Mouse (Mus musculus) liver, embryonic 15.5 days (tissue): ENCODE measurements around the gene Olfr1395. TPM values are rescaled to one million over a fixed set of nuclear protein-coding genes. Genes with fewer than 3 reads are reported as not detected.

ENCODE experiments used
- ATAC-seq: fragments of 200-750 bp; cut with Nextera tagmentation; 2 replicates; pipeline ENCODE4 v1.8.0; 2017; ENCODE audit warnings: moderate number of reproducible peaks, mild to moderate bottlenecking, moderate library complexity; ENCODE audit not compliant: insufficient read depth
- H3K27ac ChIP-seq: fragments of 300-500 bp; sonication (generic); replicated peaks from 2 replicates; pipeline ENCODE4 v1.5.1; 2015; ENCODE audit warnings: mild to moderate bottlenecking, inconsistent platforms
- H3K27me3 ChIP-seq: fragments of 300-500 bp; sonication (generic); 2 replicates; pipeline ENCODE4 v1.6.1; 2015; ENCODE audit warnings: mild to moderate bottlenecking, inconsistent platforms
- H3K36me3 ChIP-seq: fragments of 300-500 bp; sonication (generic); replicated peaks from 2 replicates; pipeline ENCODE4 v1.6.1; 2015; ENCODE audit warnings: moderate library complexity, mild to moderate bottlenecking, inconsistent platforms
- H3K4me1 ChIP-seq: fragments of 300-500 bp; sonication (generic); replicated peaks from 2 replicates; pipeline ENCODE4 v1.6.1; 2015; ENCODE audit warnings: inconsistent platforms
- H3K4me2 ChIP-seq: fragments of 300-500 bp; sonication (generic); 2 replicates; pipeline ENCODE4 v1.6.1; 2015; ENCODE audit warnings: moderate library complexity, mild to moderate bottlenecking, inconsistent platforms
- H3K4me3 ChIP-seq: fragments of 300-500 bp; sonication (generic); replicated peaks from 2 replicates; pipeline ENCODE4 v1.5.1; 2015; ENCODE audit warnings: mild to moderate bottlenecking, inconsistent platforms
- H3K9ac ChIP-seq: fragments of 300-500 bp; sonication (generic); 2 replicates; pipeline ENCODE4 v1.6.1; 2015; ENCODE audit warnings: moderate library complexity, mild to moderate bottlenecking, inconsistent platforms
- H3K9me3 ChIP-seq: fragments of 300-500 bp; sonication (generic); replicated peaks from 2 replicates; pipeline ENCODE4 v1.6.1; 2016; ENCODE audit warnings: inconsistent platforms
- WGBS: fragments of 180-500 bp; shearing (Covaris S2); methylation state at CpG from one replicate; pipeline ENCODE4 v1.1.7; 2015; ENCODE audit warnings: mixed read lengths; ENCODE audit not compliant: insufficient replicate concordance; 5-methylcytosine and 5-hydroxymethylcytosine counted together
- polyA plus RNA-seq: library from polyadenylated mRNA; unstranded; fragments of >200 nt; fragmentation: Nextera tagmentation; extraction: Ambion mirVana; gene quantifications from 2 replicates; pipeline ENCODE4 v1.2.1, GENCODE M21; 2015

The Olfr1395 gene
- polyA plus RNA-seq, 1 experiment from 2014 or later = not detected

DNA sequence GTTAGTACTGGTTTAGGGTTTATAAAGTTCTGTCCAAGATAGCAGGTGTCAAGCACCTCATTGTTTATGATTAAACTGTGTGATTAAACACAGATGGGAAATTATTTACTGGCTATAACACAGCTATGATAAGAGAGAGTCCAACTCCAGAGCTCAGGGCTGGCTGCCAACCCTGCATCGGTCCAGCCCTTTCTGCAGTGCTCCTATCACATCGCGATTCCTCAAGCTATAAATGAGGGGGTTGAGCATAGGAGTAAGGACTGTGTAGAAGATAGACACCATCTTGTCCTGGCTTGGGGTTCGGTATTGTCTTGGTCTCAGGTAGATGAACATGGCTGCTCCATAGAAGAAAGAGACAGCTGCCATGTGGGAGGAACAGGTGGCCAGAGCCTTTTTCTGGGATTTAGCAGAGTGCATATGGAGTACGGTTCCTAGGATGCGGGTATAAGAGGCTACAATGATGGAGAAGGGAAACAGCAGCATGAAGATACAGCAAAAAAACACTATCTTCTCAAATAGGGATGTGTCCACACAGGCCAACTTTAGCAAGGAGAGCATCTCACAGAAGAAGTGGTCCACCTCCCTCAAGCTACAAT, 29.4 kb upstream of the Olfr1395 start:
- no peak overlapping the region for H3K4me3 ChIP-seq
- no peaks in the 10 kb centered on the region for H3K36me3 ChIP-seq
- no peak for ATAC-seq
- H3K27me3 ChIP-seq = no peaks in the 10 kb centered on the region
- no peak overlapping the region for H3K4me2 ChIP-seq
- 70% methylated on average over 6 of the region's 6 CpGs for WGBS
- no peak overlapping the region for H3K27ac ChIP-seq
- no peaks in the 10 kb centered on the region for H3K4me1 ChIP-seq
- H3K9ac ChIP-seq = no peak overlapping the region
- no peaks in the 10 kb centered on the region for H3K9me3 ChIP-seq

DNA sequence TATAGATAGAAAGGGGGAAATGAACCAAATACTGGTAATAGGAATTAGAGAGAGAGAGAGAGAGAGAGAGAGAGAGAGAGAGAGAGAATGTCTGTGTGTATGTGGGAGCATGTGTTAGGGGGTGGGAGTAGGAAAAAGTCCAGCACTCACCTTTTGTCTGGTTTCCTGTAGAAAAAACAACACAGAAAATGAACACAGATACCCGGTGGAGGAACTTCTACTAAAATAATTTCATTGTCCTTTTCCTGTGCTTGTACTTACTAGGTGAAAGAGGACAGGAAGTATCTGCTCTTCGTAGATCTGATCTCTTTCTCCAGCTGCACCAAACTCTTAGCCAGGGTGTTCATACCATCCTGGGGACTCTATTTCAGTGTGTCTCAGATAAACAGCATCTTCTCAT, 27.9 kb upstream of the Olfr1395 start:
- 11% methylated on average over 2 of the region's 2 CpGs for WGBS
- H3K27ac ChIP-seq = no peak overlapping the region

DNA sequence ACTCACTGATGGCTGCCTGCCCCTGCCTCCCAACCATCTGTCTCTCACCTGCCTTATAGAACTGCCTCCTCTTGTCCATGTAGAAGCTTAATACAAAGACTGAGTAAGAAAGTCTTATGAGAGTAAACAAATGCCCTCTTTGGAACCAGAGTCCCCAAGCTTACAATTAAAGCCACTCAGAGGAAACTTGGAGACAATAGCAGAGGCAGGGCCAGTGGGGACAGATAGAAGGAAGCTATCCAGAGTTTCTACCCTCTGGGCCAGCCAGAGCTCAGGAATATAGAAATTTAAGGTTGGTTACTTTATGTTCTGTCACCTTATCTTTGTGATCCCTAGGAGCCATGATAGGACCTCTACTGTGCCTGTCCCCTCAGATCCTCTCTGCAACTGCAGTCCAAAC, 27.3 kb upstream of the Olfr1395 start, which contains the start of gene Olfr1396:
TSS of gene Olfr1396 (minus strand) at position 101 of the 400 bp plus-strand sequence.
- Histone ChIP-seq H3K9me3 (no peaks in the 10 kb centered on the region), H3K27ac (no peak within 1 kb of the TSS), H3K4me2 (no peak within 1 kb of the TSS), H3K36me3 (no peaks in the 10 kb centered on the region), H3K4me1 (no peaks in the 10 kb centered on the region), H3K4me3 (no peak within 1 kb of the TSS), H3K9ac (no peak within 1 kb of the TSS), H3K27me3 (no peaks in the 10 kb centered on the region)
- no peak for ATAC-seq

More for the DNA sequence above, 27.9 kb upstream of the Olfr1395 start:
- ATAC-seq = no peak
- H3K27me3 ChIP-seq = no peaks in the 10 kb centered on the region
- H3K9me3 ChIP-seq = no peaks in the 10 kb centered on the region
- no peaks in the 10 kb centered on the region for H3K36me3 ChIP-seq
- no peak overlapping the region for H3K4me2 ChIP-seq
- H3K4me1 ChIP-seq = no peaks in the 10 kb centered on the region
- no peak overlapping the region for H3K4me3 ChIP-seq
- no peak overlapping the region for H3K9ac ChIP-seq

DNA sequence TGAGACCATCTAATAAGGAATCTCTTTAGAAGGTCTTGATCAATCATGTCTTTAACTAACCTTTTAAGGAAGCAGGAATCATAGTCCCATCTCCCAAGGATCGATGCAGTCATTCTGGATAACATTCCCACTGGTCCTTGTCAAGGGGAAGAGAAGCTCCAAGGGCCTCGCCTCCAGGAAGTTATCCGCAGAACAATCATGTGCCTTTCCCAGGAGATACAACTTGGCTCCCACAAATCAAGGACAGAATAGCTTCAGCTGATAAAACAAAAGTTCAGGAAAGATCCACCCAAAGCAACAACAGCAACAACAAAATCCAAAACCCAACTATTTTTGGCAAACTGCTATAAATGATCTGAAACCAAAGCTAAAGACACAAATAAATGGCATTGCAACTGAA, 22.4 kb upstream of the Olfr1395 start:
- no peaks in the 10 kb centered on the region for H3K36me3 ChIP-seq

DNA sequence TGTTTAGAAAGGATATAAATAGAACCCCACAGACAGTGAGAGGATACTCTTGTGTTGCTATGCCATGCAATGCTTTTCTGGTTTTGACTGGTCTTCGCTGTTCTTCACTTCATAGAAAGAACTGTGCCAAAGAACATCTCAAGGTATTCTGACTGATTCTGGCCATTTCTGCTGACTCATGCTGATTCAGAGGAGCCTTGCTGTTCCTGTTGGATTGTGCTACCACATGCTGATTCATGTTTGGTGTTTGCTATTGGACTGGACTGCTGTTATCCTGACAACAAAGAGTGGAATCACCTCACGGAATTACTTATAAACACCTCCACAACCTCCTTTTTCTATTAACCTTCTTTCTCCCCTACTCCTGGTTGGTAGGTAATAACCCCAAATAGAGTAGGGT, 17.9 kb upstream of the Olfr1395 start:
- peak; percentile 64 for ATAC-seq
- Histone ChIP-seq H3K36me3 (no peaks in the 10 kb centered on the region), H3K9ac (no peak overlapping the region), H3K27ac (no peak overlapping the region), H3K4me3 (no peak overlapping the region), H3K4me2 (no peak overlapping the region), H3K4me1 (peaks cover 3% of the 10 kb centered on the region; the same call in 1 of the 2 replicates), H3K27me3 (no peaks in the 10 kb centered on the region), H3K9me3 (no peaks in the 10 kb centered on the region)
- 75% methylated on average over 2 of the region's 2 CpGs for WGBS

More for the DNA sequence above, 22.4 kb upstream of the Olfr1395 start:
- Histone ChIP-seq H3K4me2 (no peak overlapping the region), H3K27me3 (no peaks in the 10 kb centered on the region), H3K27ac (no peak overlapping the region), H3K9ac (no peak overlapping the region), H3K9me3 (no peaks in the 10 kb centered on the region), H3K4me3 (no peak overlapping the region), H3K4me1 (0 out of 2 replicates have a peak, but pooled peaks cover 1% of the 10 kb centered on the region)
- 63% methylated on average over 3 of the region's 3 CpGs for WGBS
- no peak for ATAC-seq

DNA sequence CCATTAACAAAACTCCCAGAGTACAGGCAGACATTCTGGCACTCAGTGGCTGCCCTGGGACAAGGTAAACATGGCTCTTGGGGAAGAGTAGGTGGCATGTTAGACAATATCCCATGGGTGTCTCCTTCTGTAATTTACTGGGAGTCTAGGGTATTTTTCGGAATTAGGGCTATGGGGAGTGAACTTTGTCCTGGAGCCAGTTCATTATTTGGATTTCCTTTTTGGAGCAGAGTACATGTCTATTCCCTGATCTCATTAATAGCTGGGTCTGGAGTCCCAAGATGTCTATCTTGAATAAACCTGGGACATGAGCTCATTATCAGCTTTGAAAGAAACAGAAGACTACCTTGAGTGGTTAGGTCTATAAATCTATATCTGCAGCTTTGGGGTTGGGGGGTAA, 12.0 kb downstream of the Olfr1395 start, which contains the start of gene Olfr1394:
TSS of gene Olfr1394 (plus strand) at position 301 of the 400 bp plus-strand sequence.
- Histone ChIP-seq H3K4me2 (no peak within 1 kb of the TSS), H3K4me1 (no peaks in the 10 kb centered on the region), H3K9ac (no peak within 1 kb of the TSS), H3K9me3 (no peaks in the 10 kb centered on the region), H3K4me3 (no peak within 1 kb of the TSS), H3K27me3 (no peaks in the 10 kb centered on the region), H3K27ac (no peak within 1 kb of the TSS), H3K36me3 (no peaks in the 10 kb centered on the region)
- 48% methylated on average over 1 of the region's 1 CpGs for WGBS
- ATAC-seq = no peak

DNA sequence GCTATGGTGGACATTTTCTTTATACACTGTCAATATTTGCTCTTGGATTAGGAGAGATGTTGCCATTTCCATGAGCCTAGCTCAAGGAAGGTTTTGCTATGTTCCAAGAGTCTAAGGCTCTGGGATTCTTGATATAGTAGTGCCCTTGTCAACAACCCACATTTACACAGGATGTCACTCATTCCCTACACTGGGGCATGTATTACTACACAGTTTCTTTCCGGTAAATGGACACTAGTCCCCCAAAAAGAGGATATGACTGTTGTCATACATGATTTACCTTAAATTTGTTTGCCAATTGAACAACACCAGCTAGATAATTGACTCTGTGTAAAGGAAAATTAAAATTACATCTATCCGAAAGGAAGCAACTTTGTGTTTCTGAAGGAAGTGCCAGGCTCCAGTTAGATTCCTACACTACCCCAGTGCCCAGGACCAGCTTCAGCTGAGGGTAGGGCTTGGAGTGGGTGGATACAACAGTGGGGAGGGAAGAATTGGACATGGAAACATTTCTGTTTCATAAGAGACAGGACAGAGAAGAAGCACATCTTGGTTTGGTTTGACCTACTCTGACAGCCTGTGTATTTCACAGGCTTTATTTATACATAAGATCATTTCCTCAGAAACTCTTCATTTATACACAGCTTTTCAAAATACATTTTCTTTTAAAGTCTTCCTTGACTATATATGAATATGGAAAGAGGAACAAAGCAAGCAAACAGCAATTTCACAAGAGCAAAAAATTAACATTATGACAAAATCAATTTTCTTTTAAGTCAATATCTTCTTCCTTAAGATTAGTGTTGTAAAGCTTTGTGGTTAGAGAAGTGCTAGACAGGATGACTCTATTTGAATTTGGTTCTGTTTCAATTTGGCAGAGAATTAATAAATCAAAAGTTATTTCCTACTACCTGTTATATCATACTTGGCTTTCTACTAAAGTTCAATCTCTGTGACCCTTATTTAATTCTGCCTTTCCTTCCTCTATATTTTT, 15.0 kb downstream of the Olfr1395 start:
- Histone ChIP-seq H3K9me3 (no peaks in the 10 kb centered on the region), H3K36me3 (no peaks in the 10 kb centered on the region), H3K27me3 (no peaks in the 10 kb centered on the region), H3K4me1 (no peaks in the 10 kb centered on the region), H3K4me3 (no peak overlapping the region), H3K9ac (no peak overlapping the region), H3K27ac (no peak overlapping the region), H3K4me2 (no peak overlapping the region)
- no peak for ATAC-seq
- 60% methylated on average over 2 of the region's 2 CpGs for WGBS

DNA sequence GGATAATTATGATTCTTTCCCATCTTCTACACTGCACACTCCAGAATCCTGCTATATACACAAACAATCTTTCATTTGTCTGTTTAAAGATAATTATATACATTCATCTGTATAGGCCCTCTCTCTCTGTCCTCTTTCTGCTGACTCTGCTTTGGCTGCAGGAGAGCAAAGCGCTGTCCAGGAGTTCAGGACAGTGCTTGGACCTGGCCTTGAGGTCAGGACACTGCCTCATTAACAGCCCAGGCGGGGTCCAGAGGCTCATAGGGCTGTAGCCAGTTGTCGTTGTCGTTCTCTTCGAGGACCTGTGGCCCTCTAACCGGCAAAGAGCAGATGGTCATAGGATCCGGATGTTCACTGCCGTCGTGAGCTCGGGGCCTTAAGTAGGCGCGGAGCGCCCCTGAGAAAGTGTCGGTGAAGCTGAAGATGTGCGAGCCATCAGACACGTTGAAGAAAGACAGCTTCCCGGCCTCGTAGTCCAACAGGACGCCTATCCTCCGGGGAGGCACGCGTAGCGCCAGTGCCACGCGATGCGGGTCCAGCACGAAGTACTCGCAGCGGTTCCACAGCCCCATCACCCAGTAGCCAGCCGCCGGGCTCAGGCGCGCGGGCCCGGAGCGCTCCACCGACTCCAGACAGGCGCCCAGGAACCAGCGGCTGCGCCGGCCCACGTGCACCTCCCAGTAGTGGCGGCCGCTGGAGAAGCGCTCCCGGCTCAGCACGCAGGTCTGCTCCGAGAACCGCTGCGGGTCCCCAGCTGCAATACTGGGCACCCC, 27.0 kb downstream of the Olfr1395 start:
- WGBS = 21% methylated on average over 50 of the region's 50 CpGs
- H3K4me2 ChIP-seq = peak overlapping the region; percentile 51
- H3K27ac ChIP-seq = no peak overlapping the region
- peaks cover 18% of the 10 kb centered on the region for H3K27me3 ChIP-seq
- no peak overlapping the region for H3K9ac ChIP-seq
- H3K36me3 ChIP-seq = no peaks in the 10 kb centered on the region
- peak overlapping the region; percentile 18; the same call in 1 of the 2 replicates for H3K4me3 ChIP-seq
- ATAC-seq = no peak
- no peaks in the 10 kb centered on the region for H3K9me3 ChIP-seq
- no peaks in the 10 kb centered on the region; the same call in 1 of the 2 replicates for H3K4me1 ChIP-seq

DNA sequence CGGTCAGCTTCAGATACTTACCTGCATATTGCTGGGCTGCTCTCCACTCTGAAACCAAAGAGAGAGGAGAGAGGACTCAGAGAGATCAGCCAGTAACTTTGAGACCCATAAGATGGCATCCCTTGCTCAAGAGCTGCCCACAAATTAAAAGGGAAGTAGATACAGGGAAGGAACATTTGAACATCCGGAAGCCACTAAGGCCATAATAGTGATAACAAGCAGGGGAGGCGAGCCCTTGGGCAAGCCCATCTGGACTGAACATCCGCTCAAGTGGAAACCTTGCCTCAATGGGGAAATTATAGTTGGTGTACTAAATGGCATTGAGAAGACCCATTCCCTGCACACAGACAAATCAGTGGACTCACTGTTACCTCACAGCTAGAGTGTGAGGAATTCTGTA, 28.5 kb downstream of the Olfr1395 start:
- Histone ChIP-seq H3K36me3 (no peaks in the 10 kb centered on the region), H3K4me3 (no peak overlapping the region), H3K4me1 (no peaks in the 10 kb centered on the region; the same call in 1 of the 2 replicates), H3K9me3 (no peaks in the 10 kb centered on the region), H3K27me3 (peaks cover 18% of the 10 kb centered on the region), H3K9ac (no peak overlapping the region), H3K27ac (no peak overlapping the region), H3K4me2 (no peak overlapping the region)
- ATAC-seq = no peak
- 33% methylated on average over 4 of the region's 4 CpGs for WGBS

DNA sequence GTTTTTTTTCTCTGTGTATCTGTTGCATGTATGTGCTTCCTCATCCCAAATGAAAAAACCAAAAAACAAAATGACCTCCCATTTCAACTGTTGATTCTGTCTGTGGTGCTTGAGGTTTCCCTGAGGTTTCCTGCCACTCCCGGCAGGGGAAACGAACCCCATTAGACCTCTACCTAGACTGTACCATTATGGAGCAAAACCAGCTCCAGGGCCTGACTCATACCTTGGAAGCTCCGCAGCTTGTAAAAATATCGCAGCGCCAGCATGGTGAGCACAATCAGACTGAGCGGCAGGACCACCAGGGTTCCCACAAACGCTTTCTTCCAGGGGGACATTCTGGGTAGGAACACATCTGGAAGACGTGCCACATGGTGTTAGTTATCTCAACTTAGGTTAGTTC, 33.3 kb downstream of the Olfr1395 start:
- no peaks in the 10 kb centered on the region for H3K9me3 ChIP-seq
- no peak overlapping the region for H3K4me2 ChIP-seq
- ATAC-seq = no peak
- H3K9ac ChIP-seq = no peak overlapping the region
- WGBS = 21% methylated on average over 8 of the region's 8 CpGs
- H3K4me1 ChIP-seq = 0 out of 2 replicates have a peak, but pooled peaks cover 3% of the 10 kb centered on the region
- no peak overlapping the region for H3K27ac ChIP-seq
- H3K27me3 ChIP-seq = no peaks in the 10 kb centered on the region
- H3K4me3 ChIP-seq = no peak overlapping the region
- H3K36me3 ChIP-seq = no peaks in the 10 kb centered on the region
